Mouse (Mus musculus) megakaryocyte, embryonic 14.5 days (primary cell): ENCODE measurements around the gene Lrg1.

Source experiments
- FLI1 ChIP-seq: IDR thresholded peaks from 2 replicates; pipeline ENCODE4 v1.6.1; 2012; ENCODE audit warnings: low read length, inconsistent platforms, mixed read lengths
- GATA1 ChIP-seq: IDR thresholded peaks from 3 replicates; pipeline ENCODE4 v1.6.1; 2012; ENCODE audit warnings: mixed read lengths, low read length, inconsistent platforms, borderline replicate concordance

DNA sequence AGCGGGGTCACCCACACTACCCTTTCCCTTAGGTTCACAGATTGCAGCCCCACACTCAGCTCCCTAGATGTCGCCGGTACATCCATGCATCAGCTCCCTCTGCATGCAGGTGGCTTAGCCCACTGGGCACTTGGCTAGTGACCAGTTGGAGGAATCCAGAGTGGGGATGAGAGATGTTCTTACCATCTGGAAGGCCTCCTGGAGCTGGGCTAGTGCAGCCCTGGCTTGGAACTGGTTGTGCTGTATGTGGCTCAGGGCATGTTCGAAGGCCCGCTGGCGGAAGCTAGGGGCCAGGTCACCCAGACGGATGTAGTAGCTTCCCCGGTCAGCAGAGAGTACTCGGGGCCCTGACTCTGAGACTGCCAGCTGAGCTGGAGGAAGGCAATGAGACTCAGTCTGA is 18.9 kb downstream of the Lrg1 start:
- TF ChIP-seq FLI1 = no peak
- no peak for TF ChIP-seq GATA1
